Mouse (Mus musculus) liver, embryonic 16.5 days (tissue): ENCODE measurements around the gene Omg. TPM values are rescaled to one million over a fixed set of nuclear protein-coding genes. Genes with fewer than 3 reads are reported as not detected.
A peak's percentile ranks its signal among the peaks of the same experiment; 100 is the strongest.

ENCODE experiments used
- ATAC-seq: fragments of 200-750 bp; cut with Nextera tagmentation; 2 replicates; pipeline ENCODE4 v1.8.0; 2017; ENCODE audit warnings: low read depth, mild to moderate bottlenecking, moderate number of reproducible peaks, moderate library complexity
- H3K27ac ChIP-seq: fragments of 300-500 bp; sonication (generic); 2 replicates; pipeline ENCODE4 v1.5.1; 2014; ENCODE audit warnings: mild to moderate bottlenecking, low read length
- H3K27me3 ChIP-seq: fragments of 300-500 bp; sonication (generic); 2 replicates; pipeline ENCODE4 v1.6.1; 2014; ENCODE audit warnings: low read depth, low read length, mixed read lengths; ENCODE audit not compliant: control insufficient read depth, insufficient read depth
- H3K36me3 ChIP-seq: fragments of 300-500 bp; sonication (generic); 2 replicates; pipeline ENCODE4 v1.6.1; 2014; ENCODE audit warnings: mild to moderate bottlenecking; ENCODE audit not compliant: control insufficient read depth, insufficient read depth
- H3K4me1 ChIP-seq: fragments of 300-500 bp; sonication (generic); 2 replicates; pipeline ENCODE4 v1.6.1; 2014; ENCODE audit warnings: low read depth, low read length, mixed read lengths; ENCODE audit not compliant: control insufficient read depth
- H3K4me2 ChIP-seq: fragments of 300-500 bp; sonication (generic); 2 replicates; pipeline ENCODE4 v1.6.1; 2014; ENCODE audit warnings: low read depth, low read length, mixed read lengths
- H3K4me3 ChIP-seq: fragments of 300-500 bp; sonication (generic); 2 replicates; pipeline ENCODE4 v1.5.1; 2014; ENCODE audit warnings: low read depth, mild to moderate bottlenecking, low read length
- H3K9ac ChIP-seq: fragments of 300-500 bp; sonication (generic); 2 replicates; pipeline ENCODE4 v1.6.1; 2014; ENCODE audit warnings: low read depth, low read length
- H3K9me3 ChIP-seq: fragments of 300-500 bp; sonication (generic); replicated peaks from 2 replicates; pipeline ENCODE4 v1.6.1; 2016; ENCODE audit warnings: low read length; ENCODE audit not compliant: control insufficient read depth
- WGBS: fragments of 180-500 bp; shearing (Covaris S2); extraction: QIAGEN DNeasy Blood & Tissue Kit; methylation state at CpG from one replicate; pipeline ENCODE4 v1.1.7; 2014; ENCODE audit not compliant: insufficient replicate concordance; 5-methylcytosine and 5-hydroxymethylcytosine counted together
- polyA plus RNA-seq: library from polyadenylated mRNA; unstranded; fragments of >200 nt; fragmentation: Nextera tagmentation; extraction: Ambion mirVana; gene quantifications from 2 replicates; pipeline ENCODE4 v1.2.1, GENCODE M21; 2015

Gene Omg
- polyA plus RNA-seq = not detected in 2 replicates

DNA sequence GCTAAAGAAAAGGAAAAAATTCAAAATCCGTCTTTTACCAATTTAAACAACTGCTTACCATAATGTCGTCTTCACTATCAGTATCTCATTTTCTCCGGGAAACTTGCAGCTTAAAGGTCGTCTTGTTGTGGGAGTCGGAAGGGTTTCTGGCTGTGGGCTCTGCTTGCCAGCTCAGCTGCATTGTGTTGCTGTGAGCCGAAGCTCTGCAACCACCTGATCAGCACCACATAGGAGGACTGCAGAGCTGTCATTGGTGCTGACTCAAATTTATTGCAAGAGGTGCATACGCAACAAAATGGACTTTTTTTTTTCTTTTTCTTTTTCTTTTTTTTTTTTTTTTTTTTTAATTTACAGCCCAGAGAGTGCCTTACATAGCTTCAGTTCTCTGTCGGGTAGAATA is at the start of gene Omg:
Gene Omg (minus strand): TSS at position 240 of the 400 bp plus-strand sequence.
- H3K9me3 ChIP-seq = no peaks in the 10 kb centered on the region
- no peaks in the 10 kb centered on the region for H3K27me3 ChIP-seq
- ATAC-seq = no peak
- H3K27ac ChIP-seq = no peak within 1 kb of the TSS
- H3K36me3 ChIP-seq = no peaks in the 10 kb centered on the region
- WGBS = 57% methylated on average over 8 of the region's 8 CpGs
- H3K4me2 ChIP-seq = no peak within 1 kb of the TSS
- no peak within 1 kb of the TSS for H3K4me3 ChIP-seq
- H3K4me1 ChIP-seq = no peaks in the 10 kb centered on the region
- H3K9ac ChIP-seq = no peak within 1 kb of the TSS

GRCm38 (mm10) chr11:79552622-79553021 is 48.7 kb upstream of the Omg start:
- no peak for ATAC-seq
- Histone ChIP-seq H3K4me2 (no peak overlapping the region), H3K9me3 (no peaks in the 10 kb centered on the region), H3K27ac (no peak overlapping the region), H3K9ac (no peak overlapping the region), H3K4me3 (no peak overlapping the region), H3K4me1 (peaks cover 2% of the 10 kb centered on the region), H3K27me3 (no peaks in the 10 kb centered on the region), H3K36me3 (peaks cover 7% of the 10 kb centered on the region)
- WGBS = 13% methylated on average over 1 of the region's 1 CpGs

- no peak overlapping the region for H3K27ac ChIP-seq
- H3K4me3 ChIP-seq = no peak overlapping the region
- H3K27me3 ChIP-seq = no peaks in the 10 kb centered on the region
- no peak overlapping the region for H3K9ac ChIP-seq
- 51% methylated on average over 3 of the region's 3 CpGs for WGBS
- H3K36me3 ChIP-seq = no peaks in the 10 kb centered on the region
- no peak overlapping the region for H3K4me2 ChIP-seq
- peaks cover 2% of the 10 kb centered on the region; the same call in 1 of the 2 replicates for H3K4me1 ChIP-seq
- no peak for ATAC-seq
- H3K9me3 ChIP-seq = no peaks in the 10 kb centered on the region
Observed at GRCm38 (mm10) chr11:79536293-79536692, 32.4 kb upstream of the Omg start.

- Histone ChIP-seq H3K4me2 (no peak overlapping the region), H3K27ac (no peak overlapping the region), H3K27me3 (no peaks in the 10 kb centered on the region), H3K4me1 (peaks cover 2% of the 10 kb centered on the region; the same call in 1 of the 2 replicates), H3K9me3 (no peaks in the 10 kb centered on the region), H3K9ac (no peak overlapping the region), H3K36me3 (no peaks in the 10 kb centered on the region), H3K4me3 (no peak overlapping the region)
- WGBS = 15% methylated on average over 4 of the region's 4 CpGs
- ATAC-seq = no peak
Observed at GRCm38 (mm10) chr11:79535554-79535953, 31.7 kb upstream of the Omg start.

GRCm38 (mm10) chr11:79533950-79534690 is 30.2 kb upstream of the Omg start:
- Histone ChIP-seq H3K4me2 (no peak overlapping the region), H3K36me3 (no peaks in the 10 kb centered on the region), H3K4me3 (no peak overlapping the region), H3K4me1 (peaks cover 2% of the 10 kb centered on the region; the same call in 1 of the 2 replicates), H3K27me3 (no peaks in the 10 kb centered on the region), H3K27ac (no peak overlapping the region), H3K9me3 (no peaks in the 10 kb centered on the region), H3K9ac (no peak overlapping the region)
- 66% methylated on average over 8 of the region's 8 CpGs for WGBS
- no peak for ATAC-seq

GRCm38 (mm10) chr11:79533311-79533710 is 29.4 kb upstream of the Omg start:
- H3K4me1 ChIP-seq = peaks cover 2% of the 10 kb centered on the region; the same call in 1 of the 2 replicates
- WGBS = 19% methylated on average over 6 of the region's 6 CpGs
- no peak overlapping the region for H3K9ac ChIP-seq
- no peak overlapping the region for H3K4me3 ChIP-seq
- no peaks in the 10 kb centered on the region for H3K27me3 ChIP-seq
- ATAC-seq = no peak
- no peak overlapping the region for H3K27ac ChIP-seq
- no peak overlapping the region for H3K4me2 ChIP-seq
- H3K9me3 ChIP-seq = no peaks in the 10 kb centered on the region
- no peaks in the 10 kb centered on the region for H3K36me3 ChIP-seq

GRCm38 (mm10) chr11:79531485-79531884 is 27.6 kb upstream of the Omg start:
- no peak overlapping the region for H3K4me3 ChIP-seq
- no peak for ATAC-seq
- H3K4me1 ChIP-seq = peaks cover 11% of the 10 kb centered on the region
- H3K4me2 ChIP-seq = no peak overlapping the region
- no peaks in the 10 kb centered on the region for H3K27me3 ChIP-seq
- H3K27ac ChIP-seq = no peak overlapping the region
- H3K9ac ChIP-seq = no peak overlapping the region
- H3K36me3 ChIP-seq = no peaks in the 10 kb centered on the region
- no peaks in the 10 kb centered on the region for H3K9me3 ChIP-seq
- WGBS = 70% methylated on average over 4 of the region's 4 CpGs

- Histone ChIP-seq H3K4me1 (peaks cover 11% of the 10 kb centered on the region), H3K4me2 (no peak overlapping the region), H3K36me3 (no peaks in the 10 kb centered on the region), H3K9ac (no peak overlapping the region), H3K9me3 (no peaks in the 10 kb centered on the region), H3K4me3 (no peak overlapping the region), H3K27me3 (no peaks in the 10 kb centered on the region), H3K27ac (no peak overlapping the region)
- ATAC-seq = no peak
- WGBS = 31% methylated on average over 11 of the region's 11 CpGs
Observed at GRCm38 (mm10) chr11:79530774-79531173, 26.9 kb upstream of the Omg start.

GRCm38 (mm10) chr11:79530333-79530761 is 26.5 kb upstream of the Omg start, which contains the start of the genes Evi2 and Evi2a:
Gene Evi2, minus strand, starts transcription at chr11:79530589.
Gene Evi2a, minus strand, starts transcription at chr11:79530609.
- Histone ChIP-seq H3K27ac (no peak within 1 kb of the TSS), H3K4me2 (peak within 1 kb of the TSS; percentile 14), H3K4me3 (peak within 1 kb of the TSS; percentile 36), H3K36me3 (no peaks in the 10 kb centered on the region), H3K9me3 (no peaks in the 10 kb centered on the region), H3K4me1 (peaks cover 11% of the 10 kb centered on the region), H3K27me3 (no peaks in the 10 kb centered on the region), H3K9ac (no peak within 1 kb of the TSS)
- ATAC-seq = no peak
- WGBS = 19% methylated on average over 7 of the region's 7 CpGs
